Mouse (Mus musculus) ES-E14 (cell line): Measurements from ENCODE around the gene Cds1. TPM values are rescaled to one million over a fixed set of nuclear protein-coding genes. Genes with fewer than 3 reads are reported as not detected.

Experiments used
- DNase-seq: peaks from one replicate; pipeline ENCODE4 v3.0.0-alpha.2; 2013; ENCODE audit warnings: low read depth, low spot score
- H3K27ac ChIP-seq: 2 replicates; pipeline ENCODE4 v1.5.1; 2012; ENCODE audit warnings: low read depth, mild to moderate bottlenecking, low read length, moderate library complexity, mixed read lengths; ENCODE audit not compliant: poor library complexity, insufficient read depth, severe bottlenecking
- H3K36me3 ChIP-seq: 2 replicates; pipeline ENCODE4 v1.6.1; 2012; ENCODE audit warnings: mild to moderate bottlenecking, low read length, moderate library complexity, mixed read lengths; ENCODE audit not compliant: control insufficient read depth, poor library complexity, insufficient read depth, severe bottlenecking
- H3K4me1 ChIP-seq, 2 experiments: fragments of 150-350 bp in 1 of 2; sonication (generic) in 1 of 2; 2 replicates each; pipeline ENCODE4 v1.6.1; 2012; ENCODE audit warnings: low read length in 2 of 2, mild to moderate bottlenecking in 1 of 2, mixed read lengths in 1 of 2; ENCODE audit not compliant: control insufficient read depth in 2 of 2, insufficient read depth in 2 of 2, poor library complexity in 1 of 2
- H3K4me3 ChIP-seq, 2 experiments: fragments of 150-350 bp in 1 of 2; sonication (generic) in 1 of 2; 2 replicates each; pipeline ENCODE4 v1.5.1; 2012; ENCODE audit warnings: low read length in 2 of 2, low read depth in 1 of 2, mild to moderate bottlenecking in 1 of 2, mixed read lengths in 1 of 2; ENCODE audit not compliant: insufficient read depth in 1 of 2, poor library complexity in 1 of 2, severe bottlenecking in 1 of 2
- H3K9ac ChIP-seq: 2 replicates; pipeline ENCODE4 v1.6.1; 2012; ENCODE audit warnings: low read depth, mild to moderate bottlenecking, low read length, mixed read lengths; ENCODE audit not compliant: poor library complexity, insufficient read depth, severe bottlenecking
- H3K9me3 ChIP-seq: fragments of 150-350 bp; sonication (generic); 2 replicates; pipeline ENCODE4 v1.6.1; 2012; ENCODE audit warnings: low read depth, mild to moderate bottlenecking, low read length; ENCODE audit not compliant: control insufficient read depth, insufficient read depth
- CHD2 ChIP-seq: IDR thresholded peaks from 2 replicates; pipeline ENCODE4 v1.6.1; 2014; ENCODE audit warnings: mild to moderate bottlenecking, low read depth, low read length, inconsistent platforms
- HCFC1 ChIP-seq: IDR thresholded peaks from 2 replicates; pipeline ENCODE4 v1.6.1; 2012; ENCODE audit warnings: low read length, inconsistent platforms, borderline replicate concordance; ENCODE audit not compliant: insufficient read depth
- MAFK ChIP-seq: IDR thresholded peaks from 2 replicates; pipeline ENCODE4 v1.6.1; 2014; ENCODE audit warnings: mild to moderate bottlenecking, low read depth, low read length, inconsistent platforms; ENCODE audit not compliant: insufficient read depth
- ZC3H11A ChIP-seq: IDR thresholded peaks from 2 replicates; pipeline ENCODE4 v1.6.1; 2012; ENCODE audit warnings: low read depth, mild to moderate bottlenecking, inconsistent platforms, low read length, borderline replicate concordance
- ZNF384 ChIP-seq: IDR thresholded peaks from 2 replicates; pipeline ENCODE4 v1.6.1; 2012; ENCODE audit warnings: low read depth, low read length, inconsistent platforms
- in situ Hi-C, 2 experiments: fragments of 600-800 bp; cut with MboI; formaldehyde crosslinking; loops; one replicate each; pipeline ENCODE4 v1.15.1; 2025; ENCODE audit warnings: low sequenced_read_pairs in 2 of 2, inconsistent platforms in 1 of 2; ENCODE audit not compliant: unreplicated experiment in 2 of 2
- total RNA-seq: library from RNA; depleted of rRNA; stranded (reverse); fragments of 300-350 nt; gene quantifications from 2 replicates; pipeline ENCODE4 v1.2.3, GENCODE M21; 2012

Gene Cds1
- total RNA-seq, 1 experiment: 4.1 TPM

- no peak for TF ChIP-seq HCFC1
- no peak for TF ChIP-seq ZNF384
- no peak for TF ChIP-seq CHD2
- no peak for TF ChIP-seq ZC3H11A
- TF ChIP-seq MAFK: no peak
- H3K4me1 ChIP-seq: peaks cover 0 to 9% of the 10 kb centered on the region in 2 experiments; a peak in 1 of 4 replicates
- DNase-seq: no peak
- H3K9ac ChIP-seq: no peak overlapping the region
- no peaks in the 10 kb centered on the region for H3K9me3 ChIP-seq
- H3K36me3 ChIP-seq: no peaks in the 10 kb centered on the region
- H3K27ac ChIP-seq: no peak overlapping the region
- H3K4me3 ChIP-seq: no peak overlapping the region
- in situ Hi-C loops: no loop called here
Observed at GRCm38 (mm10) chr5:101785921-101786614, 21.1 kb downstream of the Cds1 start.

- Histone ChIP-seq H3K36me3 (no peaks in the 10 kb centered on the region), H3K27ac (no peak overlapping the region), H3K9ac (no peak overlapping the region), H3K4me1 (peaks cover 0 to 7% of the 10 kb centered on the region in 2 experiments; a peak in 1 of 4 replicates), H3K9me3 (no peaks in the 10 kb centered on the region), H3K4me3 (no peak overlapping the region)
- no peak for TF ChIP-seq MAFK
- TF ChIP-seq ZC3H11A: no peak
- TF ChIP-seq ZNF384: no peak
- TF ChIP-seq CHD2: no peak
- no peak for TF ChIP-seq HCFC1
- no peak for DNase-seq
- in situ Hi-C loops: no loop called here
Observed at GRCm38 (mm10) chr5:101789770-101790169, 24.8 kb downstream of the Cds1 start.

- Histone ChIP-seq H3K9ac (no peak overlapping the region), H3K36me3 (no peaks in the 10 kb centered on the region), H3K27ac (no peak overlapping the region), H3K4me1 (peaks cover 0 to 7% of the 10 kb centered on the region in 2 experiments; a peak in 1 of 4 replicates), H3K4me3 (no peak overlapping the region), H3K9me3 (no peaks in the 10 kb centered on the region)
- TF ChIP-seq CHD2: no peak
- no peak for TF ChIP-seq ZNF384
- no peak for TF ChIP-seq ZC3H11A
- no peak for TF ChIP-seq HCFC1
- TF ChIP-seq MAFK: no peak
- in situ Hi-C loops: no loop called here
- no peak for DNase-seq
Observed at GRCm38 (mm10) chr5:101790560-101790959, 25.6 kb downstream of the Cds1 start.

GRCm38 (mm10) chr5:101792665-101793064 lies 27.7 kb downstream of the Cds1 start:
- no peak overlapping the region for H3K4me3 ChIP-seq
- H3K9me3 ChIP-seq: no peaks in the 10 kb centered on the region
- peaks cover 6% of the 10 kb centered on the region; the same call in 1 of the 2 replicates for H3K36me3 ChIP-seq
- H3K9ac ChIP-seq: no peak overlapping the region
- no peak overlapping the region for H3K27ac ChIP-seq
- in situ Hi-C loops: no loop called here
- TF ChIP-seq ZNF384 (no peak), HCFC1 (no peak), MAFK (no peak), CHD2 (no peak), ZC3H11A (no peak)
- DNase-seq: no peak
- peaks cover 0 to 7% of the 10 kb centered on the region in 2 experiments; a peak in 1 of 4 replicates for H3K4me1 ChIP-seq
